Mouse (Mus musculus) cerebellum, adult 9-11 months (tissue): ENCODE data around the gene Letm1.

Experiments used
- DNase-seq: peaks from one replicate; pipeline ENCODE4 v3.0.0; 2022

Letm1 gene

GRCm38 (mm10) chr5:33737903-33738321 lies 44.7 kb downstream of the Letm1 start:
- peak; percentile 41 for DNase-seq

GRCm38 (mm10) chr5:33736230-33736629 lies 46.4 kb downstream of the Letm1 start:
- no peak for DNase-seq

- no peak for DNase-seq
Measured at GRCm38 (mm10) chr5:33735412-33736092, 47.1 kb downstream of the Letm1 start.

- DNase-seq, result no peak
Measured at GRCm38 (mm10) chr5:33733837-33734236, 48.8 kb downstream of the Letm1 start.

GRCm38 (mm10) chr5:33731051-33731450 lies 51.6 kb downstream of the Letm1 start:
- no peak for DNase-seq

- DNase-seq, result no peak
Measured at GRCm38 (mm10) chr5:33730516-33730915, 52.1 kb downstream of the Letm1 start.

GRCm38 (mm10) chr5:33728841-33729240 lies 53.8 kb downstream of the Letm1 start:
- DNase-seq, result no peak

GRCm38 (mm10) chr5:33726891-33727290 lies 55.7 kb downstream of the Letm1 start:
- DNase-seq, result no peak

GRCm38 (mm10) chr5:33726081-33726647 lies 56.5 kb downstream of the Letm1 start:
- peak; percentile 52 for DNase-seq

- DNase-seq, result no peak
Measured at GRCm38 (mm10) chr5:33723641-33724465, 58.8 kb downstream of the Letm1 start.

GRCm38 (mm10) chr5:33723019-33723640 lies 59.5 kb downstream of the Letm1 start:
- DNase-seq, result no peak

- DNase-seq, result no peak
Measured at GRCm38 (mm10) chr5:33722266-33723018, 60.2 kb downstream of the Letm1 start.

- DNase-seq, result no peak
Measured at GRCm38 (mm10) chr5:33721541-33722265, 60.9 kb downstream of the Letm1 start, which contains the start of gene Fgfr3. TSS of gene Fgfr3 (plus strand) at chr5:33721674.

- no peak for DNase-seq
Measured at GRCm38 (mm10) chr5:33720852-33721490, 61.6 kb downstream of the Letm1 start.

GRCm38 (mm10) chr5:33718460-33718859 lies 64.2 kb downstream of the Letm1 start:
- no peak for DNase-seq

GRCm38 (mm10) chr5:33716467-33716866 lies 66.2 kb downstream of the Letm1 start:
- DNase-seq, result no peak

- DNase-seq, result no peak
Measured at GRCm38 (mm10) chr5:33715182-33715581, 67.4 kb downstream of the Letm1 start.

- DNase-seq, result no peak
Measured at GRCm38 (mm10) chr5:33712550-33712949, 70.1 kb downstream of the Letm1 start.

- DNase-seq, result no peak
Measured at GRCm38 (mm10) chr5:33709037-33709436, 73.6 kb downstream of the Letm1 start.

GRCm38 (mm10) chr5:33707163-33707562 lies 75.5 kb downstream of the Letm1 start:
- DNase-seq, result no peak

GRCm38 (mm10) chr5:33706350-33706629 lies 76.3 kb downstream of the Letm1 start:
- no peak for DNase-seq
